Mouse (Mus musculus): ENCODE measurements around the gene Zfp955b. TPM values are rescaled to one million over a fixed set of nuclear protein-coding genes. Genes with fewer than 3 reads are reported as not detected.

Gene Zfp955b
- polyA plus RNA-seq, 1 experiment from 2014 or later = 6.6 TPM

DNA sequence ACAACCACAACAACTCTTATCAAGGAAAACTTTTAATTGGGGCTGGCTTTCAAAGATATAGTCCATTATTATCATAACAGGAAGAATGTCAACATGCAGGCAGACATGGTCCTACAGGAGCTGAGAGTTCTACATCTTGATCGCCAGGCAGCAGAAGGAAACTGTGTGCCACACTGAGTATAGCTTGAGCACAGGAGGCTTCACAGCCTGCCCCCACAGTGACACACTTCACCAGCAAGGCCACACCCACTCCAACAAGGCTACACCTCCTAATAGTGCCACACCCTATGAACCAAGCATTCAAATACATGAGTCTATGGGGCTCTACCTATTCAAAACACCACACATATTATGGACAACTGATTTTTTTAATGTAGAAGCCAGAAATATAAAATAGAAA is 63.6 kb downstream of the Zfp955b start:
- no peak for DNase-seq (ENCODE audit: low spot score)
- Histone ChIP-seq H3K4me3 (ENCODE audit: low read depth, low read length) (no peak overlapping the region), H3K4me2 (replicated peaks; ENCODE audit: low read depth, low read length) (no peak overlapping the region), H3K4me1 (ENCODE audit: insufficient read depth, low read depth, low read length) (0 out of 2 replicates have a peak, but pooled peaks cover under 1% of the 10 kb centered on the region), H3K9me3 (ENCODE audit: low read length) (no peaks in the 10 kb centered on the region; the same call in 1 of the 2 replicates), H3K27me3 (replicated peaks; ENCODE audit: insufficient read depth, low read length) (no peaks in the 10 kb centered on the region), H3K36me3 (ENCODE audit: insufficient read depth, low read length) (no peaks in the 10 kb centered on the region), H3K27ac (ENCODE audit: low read length) (no peak overlapping the region), H3K9ac (replicated peaks; ENCODE audit: low read depth) (no peak overlapping the region)
- 100% methylated on average over 1 of the region's 1 CpGs for WGBS
- no peak for TF ChIP-seq EP300 (IDR thresholded peaks at IDR 0.05)
- TF ChIP-seq CTCF (IDR thresholded peaks at IDR 0.05) = no peak
- no peak for ATAC-seq

Other genes starting within 250 kb of the Zfp955b start
- not detected in 2 replicates for gene 4921501E09Rik, start 221.5 kb upstream of the Zfp955b start, polyA plus RNA-seq (2015; fragmentation: Nextera tagmentation; extraction: Ambion mirVana)
- gene Zfp563, start 200.2 kb upstream of the Zfp955b start, polyA plus RNA-seq (2015; fragmentation: Nextera tagmentation; extraction: Ambion mirVana) = 6.8 and 7.6 TPM in 2 replicates
- not detected in 2 replicates for gene Morc2b, start 149.9 kb upstream of the Zfp955b start, polyA plus RNA-seq (2015; fragmentation: Nextera tagmentation; extraction: Ambion mirVana)
- gene Olfr55, start 121.1 kb upstream of the Zfp955b start, polyA plus RNA-seq (2015; fragmentation: Nextera tagmentation; extraction: Ambion mirVana) = not detected in 2 replicates
- gene Olfr239, start 98.2 kb upstream of the Zfp955b start, polyA plus RNA-seq (2015; fragmentation: Nextera tagmentation; extraction: Ambion mirVana) = not detected in 2 replicates
- gene Olfr1564, start 67.9 kb upstream of the Zfp955b start, polyA plus RNA-seq (2015; fragmentation: Nextera tagmentation; extraction: Ambion mirVana) = not detected in 2 replicates
- 9.4 and 9.6 TPM in 2 replicates for gene Zfp955a, start 34.4 kb upstream of the Zfp955b start, polyA plus RNA-seq (2015; fragmentation: Nextera tagmentation; extraction: Ambion mirVana)
- gene Olfr63, start 24.9 kb upstream of the Zfp955b start, polyA plus RNA-seq (2015; fragmentation: Nextera tagmentation; extraction: Ambion mirVana) = 0.01 TPM in 2 replicates
- gene Zfp81, start 69.3 kb downstream of the Zfp955b start, polyA plus RNA-seq (2015; fragmentation: Nextera tagmentation; extraction: Ambion mirVana) = 3.7 and 4.4 TPM in 2 replicates
- 8.8 and 8.9 TPM in 2 replicates for gene Zfp101, start 105.1 kb downstream of the Zfp955b start, polyA plus RNA-seq (2015; fragmentation: Nextera tagmentation; extraction: Ambion mirVana)
- 0.19 TPM in 1 of 2 replicates, not detected in the other for gene Actl9, start 143.4 kb downstream of the Zfp955b start, polyA plus RNA-seq (2015; fragmentation: Nextera tagmentation; extraction: Ambion mirVana)
- 79.8 and 90.6 TPM in 2 replicates for gene Adamts10, start 234.7 kb downstream of the Zfp955b start, polyA plus RNA-seq (2015; fragmentation: Nextera tagmentation; extraction: Ambion mirVana)

Data from lung, postnatal 0 days (tissue).